Mouse (Mus musculus) midbrain, embryonic 11.5 days (tissue): ENCODE measurements around the gene Gpr65. TPM values are rescaled to one million over a fixed set of nuclear protein-coding genes. Genes with fewer than 3 reads are reported as not detected.
A peak's percentile ranks its signal among the peaks of the same experiment; 100 is the strongest.

ENCODE experiments used
- ATAC-seq: fragments of 200-750 bp; cut with Nextera tagmentation; 2 replicates; pipeline ENCODE4 v1.8.0; 2017; ENCODE audit warnings: moderate TSS enrichment, moderate library complexity; ENCODE audit not compliant: low FRiP score
- DNase-seq: peaks from one replicate; pipeline ENCODE4 v3.0.0; 2015; ENCODE audit warnings: low spot score; ENCODE audit errors: missing footprints
- H3K27ac ChIP-seq: fragments of 300-500 bp; sonication (generic); 2 replicates; pipeline ENCODE4 v1.5.1; 2014; ENCODE audit warnings: low read depth, low read length
- H3K27me3 ChIP-seq: fragments of 300-500 bp; sonication (generic); 2 replicates; pipeline ENCODE4 v1.6.1; 2014; ENCODE audit warnings: mild to moderate bottlenecking, low read length, moderate library complexity, mixed read lengths; ENCODE audit not compliant: control insufficient read depth, insufficient read depth
- H3K36me3 ChIP-seq: fragments of 300-500 bp; sonication (generic); 2 replicates; pipeline ENCODE4 v1.6.1; 2014; ENCODE audit warnings: mild to moderate bottlenecking, low read length, moderate library complexity, mixed read lengths; ENCODE audit not compliant: control insufficient read depth, insufficient read depth
- H3K4me1 ChIP-seq: fragments of 300-500 bp; sonication (generic); 2 replicates; pipeline ENCODE4 v1.6.1; 2014; ENCODE audit warnings: low read length; ENCODE audit not compliant: control insufficient read depth, insufficient read depth
- H3K4me2 ChIP-seq: fragments of 300-500 bp; sonication (generic); 2 replicates; pipeline ENCODE4 v1.6.1; 2014; ENCODE audit warnings: mild to moderate bottlenecking, moderate library complexity
- H3K4me3 ChIP-seq: fragments of 300-500 bp; sonication (generic); 2 replicates; pipeline ENCODE4 v1.5.1; 2014; ENCODE audit warnings: low read depth, low read length
- H3K9ac ChIP-seq: fragments of 300-500 bp; sonication (generic); 2 replicates; pipeline ENCODE4 v1.6.1; 2014; ENCODE audit warnings: low read length
- H3K9me3 ChIP-seq: fragments of 300-500 bp; sonication (generic); 2 replicates; pipeline ENCODE4 v1.6.1; 2016; ENCODE audit warnings: low read length; ENCODE audit not compliant: control insufficient read depth
- WGBS: fragments of 180-500 bp; shearing (Covaris S2); extraction: QIAGEN DNeasy Blood & Tissue Kit; methylation state at CpG from one replicate; pipeline ENCODE4 v1.1.7; 2014; 5-methylcytosine and 5-hydroxymethylcytosine counted together
- polyA plus RNA-seq: library from polyadenylated mRNA; unstranded; fragments of >200 nt; fragmentation: Nextera tagmentation; extraction: Ambion mirVana; gene quantifications from 2 replicates; pipeline ENCODE4 v1.2.1, GENCODE M21; 2014

Gene Gpr65
- polyA plus RNA-seq, 1 experiment from 2014 or later, result 0.82 TPM

- no peaks in the 10 kb centered on the region for H3K9me3 ChIP-seq
- H3K4me2 ChIP-seq, result no peak overlapping the region
- no peak overlapping the region for H3K27ac ChIP-seq
- H3K9ac ChIP-seq, result no peak overlapping the region
- WGBS, result 85% methylated on average over 2 of the region's 2 CpGs
- peaks cover 3% of the 10 kb centered on the region; the same call in 1 of the 2 replicates for H3K4me1 ChIP-seq
- DNase-seq, result peak; percentile 8
- no peaks in the 10 kb centered on the region for H3K36me3 ChIP-seq
- no peak overlapping the region for H3K4me3 ChIP-seq
- ATAC-seq, result no peak
- H3K27me3 ChIP-seq, result no peaks in the 10 kb centered on the region
These were observed 16.0 kb upstream of the Gpr65 start for GRCm38 (mm10) chr12:98252417-98252816.

- H3K4me1 ChIP-seq, result peaks cover 7% of the 10 kb centered on the region; the same call in 1 of the 2 replicates
- no peak overlapping the region for H3K9ac ChIP-seq
- no peaks in the 10 kb centered on the region for H3K27me3 ChIP-seq
- no peak overlapping the region for H3K27ac ChIP-seq
- no peak for ATAC-seq
- peak; percentile 69 for DNase-seq
- H3K4me3 ChIP-seq, result no peak overlapping the region
- no peak overlapping the region for H3K4me2 ChIP-seq
- no peaks in the 10 kb centered on the region for H3K36me3 ChIP-seq
- 84% methylated on average over 13 of the region's 13 CpGs for WGBS
- no peaks in the 10 kb centered on the region for H3K9me3 ChIP-seq
These were observed 13.0 kb upstream of the Gpr65 start for GRCm38 (mm10) chr12:98255373-98255995.

GRCm38 (mm10) chr12:98258371-98258844, 10.0 kb upstream of the Gpr65 start:
- Histone ChIP-seq H3K9ac (peak overlapping the region; percentile 95), H3K4me2 (peak overlapping the region; percentile 61), H3K4me3 (peak overlapping the region; percentile 70), H3K27me3 (no peaks in the 10 kb centered on the region), H3K4me1 (peaks cover 7% of the 10 kb centered on the region; the same call in 1 of the 2 replicates), H3K9me3 (no peaks in the 10 kb centered on the region), H3K27ac (peak overlapping the region; percentile 94), H3K36me3 (no peaks in the 10 kb centered on the region)
- no peak for DNase-seq
- ATAC-seq, result no peak
- WGBS, result 0% methylated on average over 8 of the region's 8 CpGs

DNA sequence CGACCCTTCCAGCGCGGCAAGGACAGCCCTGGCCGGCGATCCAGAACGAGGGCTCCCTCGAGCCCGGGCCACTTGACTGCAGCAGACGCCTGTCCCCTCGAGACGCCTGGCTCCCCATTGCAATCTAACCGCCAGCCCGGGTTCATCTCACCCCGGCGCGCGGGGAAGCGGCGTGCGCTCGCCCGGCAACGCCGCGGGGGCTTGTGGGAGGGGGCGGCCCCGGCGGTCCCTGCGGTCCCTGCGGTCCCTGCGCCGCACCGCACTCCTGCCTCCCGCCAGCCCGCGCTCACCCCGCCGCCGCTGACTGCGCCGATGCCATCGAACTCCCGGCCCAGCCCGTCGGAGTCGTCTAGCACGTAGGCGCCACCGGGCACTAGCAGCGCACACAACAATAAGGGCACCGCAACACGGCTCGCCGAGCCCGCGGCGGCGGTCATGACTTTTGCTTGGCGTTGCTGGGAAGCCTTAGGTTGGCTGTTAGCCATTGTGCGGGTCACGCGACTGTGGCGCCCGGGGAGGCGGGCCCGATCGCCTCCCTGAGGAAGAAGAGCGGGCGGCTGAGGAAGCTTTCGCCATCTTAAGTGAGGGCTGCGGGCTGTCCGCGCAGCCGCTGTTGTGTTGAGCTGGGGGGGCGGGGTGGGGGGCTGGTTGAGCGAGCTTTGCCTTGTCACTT, 9.5 kb upstream of the Gpr65 start, which contains the start of gene Galc:
Galc (minus strand) TSS at position 615 of the 673 bp plus-strand sequence.
- Histone ChIP-seq H3K9me3 (no peaks in the 10 kb centered on the region), H3K27me3 (no peaks in the 10 kb centered on the region), H3K36me3 (no peaks in the 10 kb centered on the region), H3K4me2 (peak within 1 kb of the TSS; percentile 61), H3K27ac (peak within 1 kb of the TSS; percentile 94), H3K9ac (peak within 1 kb of the TSS; percentile 95), H3K4me3 (peak within 1 kb of the TSS; percentile 70), H3K4me1 (peaks cover 7% of the 10 kb centered on the region; the same call in 1 of the 2 replicates)
- WGBS, result under 1% methylated on average over 76 of the region's 76 CpGs
- ATAC-seq (peak; percentile 95), DNase-seq (peak; percentile 98)

GRCm38 (mm10) chr12:98259518-98259852, 8.9 kb upstream of the Gpr65 start:
- no peaks in the 10 kb centered on the region for H3K27me3 ChIP-seq
- peak overlapping the region; percentile 70 for H3K4me3 ChIP-seq
- 7% methylated on average over 12 of the region's 12 CpGs for WGBS
- H3K27ac ChIP-seq, result peak overlapping the region; percentile 94
- no peak for DNase-seq
- no peak for ATAC-seq
- H3K4me2 ChIP-seq, result peak overlapping the region; percentile 61
- no peaks in the 10 kb centered on the region for H3K36me3 ChIP-seq
- peaks cover 7% of the 10 kb centered on the region; the same call in 1 of the 2 replicates for H3K4me1 ChIP-seq
- peak overlapping the region; percentile 95 for H3K9ac ChIP-seq
- H3K9me3 ChIP-seq, result no peaks in the 10 kb centered on the region

DNA sequence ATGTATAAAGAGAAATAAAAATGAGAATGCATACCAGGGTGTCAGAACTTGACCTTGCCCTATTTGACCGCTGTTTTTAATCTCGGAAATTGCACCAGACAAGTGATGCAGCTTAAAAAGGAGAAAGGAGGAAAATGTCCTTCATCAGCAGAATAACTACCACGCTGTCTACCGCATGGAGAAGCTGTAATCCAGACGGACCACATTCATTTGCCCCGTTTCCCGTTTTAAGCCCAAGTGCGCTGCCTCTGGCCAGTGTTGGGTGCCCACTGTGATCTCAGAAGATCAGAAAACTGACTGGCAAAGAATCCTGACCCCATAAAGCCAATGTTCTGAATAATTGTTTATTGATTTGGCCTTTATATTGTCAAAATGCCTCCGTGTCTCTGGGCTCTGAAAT, 2.7 kb upstream of the Gpr65 start:
- no peak overlapping the region for H3K27ac ChIP-seq
- ATAC-seq, result no peak
- no peaks in the 10 kb centered on the region for H3K27me3 ChIP-seq
- H3K36me3 ChIP-seq, result no peaks in the 10 kb centered on the region
- no peak overlapping the region for H3K9ac ChIP-seq
- WGBS, result 88% methylated on average over 9 of the region's 9 CpGs
- H3K9me3 ChIP-seq, result no peaks in the 10 kb centered on the region
- no peak overlapping the region for H3K4me2 ChIP-seq
- DNase-seq, result peak; percentile 37
- no peak overlapping the region for H3K4me3 ChIP-seq
- no peaks in the 10 kb centered on the region for H3K4me1 ChIP-seq

DNA sequence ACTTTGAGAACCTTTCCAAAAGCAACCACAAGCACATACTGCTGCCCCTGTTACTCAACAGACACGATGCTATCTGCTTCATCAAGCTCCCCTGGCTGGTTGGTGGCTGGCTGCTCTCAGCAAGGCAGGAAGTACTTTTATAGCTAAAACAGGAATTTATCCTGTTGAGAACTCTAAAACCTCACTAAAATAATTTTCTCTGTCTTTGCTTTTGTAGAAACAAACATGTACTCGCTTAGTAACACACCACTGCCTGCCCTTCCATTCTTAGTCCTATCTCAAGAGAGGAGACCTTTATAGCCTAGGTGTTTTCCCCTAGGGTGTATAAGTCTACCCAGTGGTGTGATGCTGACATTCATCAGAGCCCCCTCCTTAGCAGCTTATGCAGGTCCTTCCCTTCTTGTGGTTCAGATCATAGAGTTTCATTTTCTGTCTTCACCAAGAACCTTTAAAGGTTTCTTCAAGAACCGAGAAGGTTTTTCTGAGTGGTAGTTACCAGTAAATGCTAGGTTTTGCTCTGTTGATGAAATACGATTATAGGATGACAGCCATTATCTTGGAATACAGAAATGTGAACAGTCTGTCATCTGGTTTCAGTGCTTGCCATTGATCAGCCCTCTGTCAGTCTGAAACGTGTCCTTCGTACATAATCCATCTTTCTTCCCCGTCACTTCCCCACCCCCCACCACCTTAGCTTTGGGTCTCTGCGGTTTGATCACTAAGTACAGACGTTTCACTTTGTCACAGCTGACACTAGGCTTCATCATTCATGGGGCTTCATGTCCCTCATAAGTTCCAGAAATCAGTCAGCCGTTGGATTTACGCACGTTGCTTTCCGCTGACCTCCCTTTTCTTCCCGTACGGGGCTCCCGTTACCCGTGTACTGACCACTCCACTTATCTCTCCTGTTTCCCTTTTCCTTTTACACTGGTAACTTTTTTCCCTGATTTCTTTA, 1.6 kb downstream of the Gpr65 start:
- Histone ChIP-seq H3K27ac (no peak overlapping the region), H3K4me1 (no peaks in the 10 kb centered on the region), H3K4me2 (no peak overlapping the region), H3K27me3 (no peaks in the 10 kb centered on the region), H3K4me3 (no peak overlapping the region), H3K36me3 (no peaks in the 10 kb centered on the region), H3K9me3 (no peaks in the 10 kb centered on the region), H3K9ac (no peak overlapping the region)
- ATAC-seq, result no peak
- DNase-seq, result peak; percentile 49
- WGBS, result 80% methylated on average over 17 of the region's 17 CpGs

DNA sequence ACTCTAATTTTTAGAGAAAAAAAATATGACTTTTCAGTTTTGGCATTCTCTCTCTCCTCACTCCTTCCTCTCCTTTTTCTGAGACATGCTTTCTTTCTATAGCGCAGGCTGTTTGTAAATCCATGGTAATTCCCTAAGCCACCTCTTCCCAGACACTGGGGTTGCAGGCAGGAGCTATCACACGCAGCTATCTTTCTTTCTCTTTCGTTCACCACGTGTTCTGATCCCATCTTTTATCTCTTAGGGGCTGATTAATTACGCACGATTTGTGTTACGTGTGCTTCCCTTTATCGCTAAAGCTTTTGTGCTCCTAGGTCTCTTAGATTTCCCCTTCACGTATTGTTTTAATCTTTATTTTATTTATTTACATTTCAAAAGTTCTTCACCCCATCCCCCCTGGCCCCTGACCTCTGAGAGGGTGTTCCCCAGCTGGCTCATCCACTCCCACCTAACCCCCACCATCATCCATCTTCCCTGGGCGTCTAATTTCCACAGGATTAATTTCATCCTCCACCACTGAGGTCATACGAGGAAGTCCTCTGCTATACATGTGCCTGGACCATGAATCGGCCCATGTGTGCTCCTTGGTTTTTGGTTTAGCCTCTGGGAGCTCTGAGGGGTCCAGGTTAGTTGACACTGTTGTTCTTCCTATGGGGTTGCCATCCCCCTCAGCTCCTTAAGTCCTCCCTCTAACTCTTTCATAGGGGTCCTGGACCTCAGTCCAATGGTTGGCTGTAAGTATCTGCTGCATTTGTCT, 2.6 kb downstream of the Gpr65 start:
- ATAC-seq, result no peak
- 59% methylated on average over 12 of the region's 12 CpGs for WGBS

More for the DNA sequence above, 2.6 kb downstream of the Gpr65 start:
- Histone ChIP-seq H3K9ac (no peak overlapping the region), H3K4me1 (no peaks in the 10 kb centered on the region), H3K9me3 (no peaks in the 10 kb centered on the region), H3K4me2 (no peak overlapping the region), H3K4me3 (no peak overlapping the region), H3K27me3 (no peaks in the 10 kb centered on the region), H3K27ac (no peak overlapping the region), H3K36me3 (no peaks in the 10 kb centered on the region)
- peak; percentile 81 for DNase-seq
